Mouse (Mus musculus): ENCODE data around the gene Pcca. TPM values are rescaled to one million over a fixed set of nuclear protein-coding genes. Genes with fewer than 3 reads are reported as not detected.
A peak's percentile ranks its signal among the peaks of the same experiment; 100 is the strongest.

The Pcca gene
- polyA plus RNA-seq, 1 experiment from 2014 or later = 12.6 TPM

- H3K27me3 ChIP-seq = no peaks in the 10 kb centered on the region
- peak; percentile 86 for ATAC-seq (ENCODE audit: low read depth)
- under 1% methylated on average over 58 of the region's 58 CpGs for WGBS (ENCODE audit: insufficient replicate concordance)
These were observed 378.8 kb downstream of the Pcca start for GRCm38 (mm10) chr14:122912812-122913498.

GRCm38 (mm10) chr14:122913657-122914056, 379.5 kb downstream of the Pcca start, which contains the start of gene Ggact:
Ggact (minus strand) TSS chr14:122913757.
- WGBS (ENCODE audit: insufficient replicate concordance) = 62% methylated on average over 6 of the region's 6 CpGs

More at GRCm38 (mm10) chr14:122912812-122913498, 378.8 kb downstream of the Pcca start:
- Histone ChIP-seq H3K9me3 (replicated peaks) (no peaks in the 10 kb centered on the region), H3K27ac (peak overlapping the region; percentile 70), H3K9ac (peak overlapping the region; percentile 79), H3K4me3 (replicated peaks) (peak overlapping the region; percentile 75), H3K36me3 (no peaks in the 10 kb centered on the region), H3K4me1 (replicated peaks) (peaks cover 13% of the 10 kb centered on the region; the same call in 1 of the 2 replicates), H3K4me2 (peak overlapping the region; percentile 83)
- DNase-seq = peak; percentile 57

GRCm38 (mm10) chr14:122917676-122918075, 383.6 kb downstream of the Pcca start:
- ATAC-seq (ENCODE audit: low read depth) (no peak), DNase-seq (no peak)
- H3K9me3 ChIP-seq (replicated peaks) = no peaks in the 10 kb centered on the region
- H3K9ac ChIP-seq = no peak overlapping the region
- 86% methylated on average over 1 of the region's 1 CpGs for WGBS (ENCODE audit: insufficient replicate concordance)
- peaks cover 4% of the 10 kb centered on the region; the same call in 1 of the 2 replicates for H3K4me1 ChIP-seq (replicated peaks)
- no peak overlapping the region for H3K4me3 ChIP-seq (replicated peaks)
- no peaks in the 10 kb centered on the region for H3K36me3 ChIP-seq
- H3K27ac ChIP-seq = no peak overlapping the region
- H3K27me3 ChIP-seq = no peaks in the 10 kb centered on the region
- no peak overlapping the region for H3K4me2 ChIP-seq

More at GRCm38 (mm10) chr14:122913657-122914056, 379.5 kb downstream of the Pcca start, which contains the start of gene Ggact:
- Histone ChIP-seq H3K27ac (peak within 1 kb of the TSS; percentile 70), H3K4me2 (peak within 1 kb of the TSS; percentile 83), H3K9me3 (replicated peaks) (no peaks in the 10 kb centered on the region), H3K4me1 (replicated peaks) (peaks cover 10% of the 10 kb centered on the region; the same call in 1 of the 2 replicates), H3K9ac (peak within 1 kb of the TSS; percentile 79), H3K27me3 (no peaks in the 10 kb centered on the region), H3K36me3 (no peaks in the 10 kb centered on the region), H3K4me3 (replicated peaks) (peak within 1 kb of the TSS; percentile 75)
- DNase-seq = no peak
- ATAC-seq (ENCODE audit: low read depth) = no peak

GRCm38 (mm10) chr14:122920011-122920410, 385.9 kb downstream of the Pcca start:
- DNase-seq = no peak
- Histone ChIP-seq H3K27me3 (no peaks in the 10 kb centered on the region), H3K4me1 (replicated peaks) (no peaks in the 10 kb centered on the region), H3K4me2 (no peak overlapping the region), H3K9me3 (replicated peaks) (no peaks in the 10 kb centered on the region), H3K9ac (no peak overlapping the region), H3K27ac (no peak overlapping the region), H3K36me3 (no peaks in the 10 kb centered on the region), H3K4me3 (replicated peaks) (no peak overlapping the region)
- ATAC-seq (ENCODE audit: low read depth) = no peak
- 65% methylated on average over 5 of the region's 5 CpGs for WGBS (ENCODE audit: insufficient replicate concordance)

- Histone ChIP-seq H3K36me3 (no peaks in the 10 kb centered on the region), H3K4me1 (replicated peaks) (no peaks in the 10 kb centered on the region), H3K4me2 (no peak overlapping the region), H3K27me3 (no peaks in the 10 kb centered on the region), H3K9ac (no peak overlapping the region), H3K27ac (no peak overlapping the region), H3K9me3 (replicated peaks) (no peaks in the 10 kb centered on the region), H3K4me3 (replicated peaks) (no peak overlapping the region)
- DNase-seq (no peak), ATAC-seq (ENCODE audit: low read depth) (no peak)
- 76% methylated on average over 1 of the region's 1 CpGs for WGBS (ENCODE audit: insufficient replicate concordance)
These were observed 402.3 kb downstream of the Pcca start for GRCm38 (mm10) chr14:122936460-122936859.

Other genes with a start within 250 kb of the Pcca start
- not detected in 2 replicates for gene Gm5089, start 83.2 kb upstream of the Pcca start, polyA plus RNA-seq (2015; fragmentation: Nextera tagmentation; extraction: Ambion mirVana)
- gene Zic5, start 68.6 kb upstream of the Pcca start, polyA plus RNA-seq (2015; fragmentation: Nextera tagmentation; extraction: Ambion mirVana) = 0.02 TPM in 1 of 2 replicates, not detected in the other
- not detected in 2 replicates for gene Zic2, start 58.9 kb upstream of the Pcca start, polyA plus RNA-seq (2015; fragmentation: Nextera tagmentation; extraction: Ambion mirVana)
- gene Gm10837, start 43.7 kb upstream of the Pcca start, polyA plus RNA-seq (2015; fragmentation: Nextera tagmentation; extraction: Ambion mirVana) = not detected in 2 replicates

Measured in liver, embryonic 13.5 days (tissue).